Mouse (Mus musculus): ENCODE measurements around the gene Prr30. TPM values are rescaled to one million over a fixed set of nuclear protein-coding genes. Genes with fewer than 3 reads are reported as not detected.

Gene Prr30
- polyA plus RNA-seq, 1 experiment: not detected

DNA sequence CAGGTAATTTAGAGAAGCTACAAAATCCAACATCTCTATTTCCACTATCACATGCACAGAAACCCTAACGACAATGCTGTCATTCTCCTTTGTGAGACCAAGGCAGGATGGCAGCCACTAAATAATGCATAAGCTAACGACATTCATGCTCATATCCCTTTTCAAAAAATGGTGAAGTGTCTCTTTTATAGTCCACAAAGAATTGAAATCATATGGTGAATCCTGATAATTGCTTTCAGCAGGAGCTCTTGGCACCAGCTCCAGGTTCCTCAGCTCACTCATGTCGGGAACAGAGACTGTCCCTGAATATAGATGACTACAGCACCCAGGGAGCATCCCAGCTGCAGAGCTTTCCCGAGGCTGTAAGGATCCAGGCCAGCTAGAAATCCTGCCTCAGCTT is 28.9 kb upstream of the Prr30 start:
- H3K36me3 ChIP-seq (ENCODE audit: control insufficient read depth, insufficient read depth): no peaks in the 10 kb centered on the region
- TF ChIP-seq E2F4 (IDR thresholded peaks at IDR 0.05; ENCODE audit: insufficient read depth) (no peak), TCF12 (IDR thresholded peaks at IDR 0.05; ENCODE audit: insufficient read depth, poor library complexity, severe bottlenecking) (no peak), SRF (IDR thresholded peaks at IDR 0.05; ENCODE audit: control insufficient read depth, insufficient read length, low read depth) (no peak), POLR2AphosphoS2 (IDR thresholded peaks at IDR 0.05; ENCODE audit: insufficient read length, low read depth) (no peak), MYOD1 (IDR thresholded peaks at IDR 0.05; ENCODE audit: control insufficient read depth in 1 of 3, insufficient read length in 2 of 3, low read depth in 2 of 3) (no peak), TCF3 (IDR thresholded peaks at IDR 0.05; ENCODE audit: insufficient read length, low read depth) (no peak), MAX (IDR thresholded peaks at IDR 0.05; ENCODE audit: low read depth) (no peak), USF1 (IDR thresholded peaks at IDR 0.05; ENCODE audit: low read depth) (no peak), POLR2A (IDR thresholded peaks at IDR 0.05; ENCODE audit: insufficient read length, low read depth) (no peak), MYOG (IDR thresholded peaks at IDR 0.05; ENCODE audit: control insufficient read depth in 1 of 3, insufficient read depth in 1 of 3, insufficient read length in 2 of 3, low read depth in 2 of 3) (no peak)

DNA sequence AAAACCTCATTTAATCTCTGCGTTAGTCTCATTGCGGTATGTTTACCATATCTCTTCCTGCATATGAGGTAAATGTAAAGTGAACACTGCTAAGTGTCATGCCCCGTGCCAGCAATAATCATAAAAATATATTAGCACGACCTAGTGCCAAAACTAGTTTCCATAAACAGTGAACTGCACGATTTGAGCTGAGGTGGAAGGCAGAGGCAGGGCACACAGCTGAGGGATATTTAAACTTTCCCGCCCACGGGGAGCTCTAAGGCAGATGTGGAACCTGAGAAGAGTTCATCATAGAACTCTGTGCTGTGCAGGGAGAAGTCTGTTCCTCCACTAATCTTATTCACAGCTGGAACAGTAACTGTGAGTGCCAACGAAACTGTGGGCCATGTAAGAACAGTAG is 22.2 kb upstream of the Prr30 start:
- Histone ChIP-seq H3K36me3 (ENCODE audit: control insufficient read depth, insufficient read depth) (no peaks in the 10 kb centered on the region), H3K27me3 (ENCODE audit: control insufficient read depth, insufficient read depth, insufficient read length) (no peaks in the 10 kb centered on the region), H3K4me3 (no peak overlapping the region), H3K79me2 (ENCODE audit: control insufficient read depth, insufficient read depth) (no peaks in the 10 kb centered on the region), H3ac (ENCODE audit: control insufficient read depth, insufficient read length) (no peak overlapping the region), H3K4me2 (ENCODE audit: low read depth) (no peak overlapping the region)
- TF ChIP-seq MAX (IDR thresholded peaks at IDR 0.05; ENCODE audit: low read depth) (no peak), TCF12 (IDR thresholded peaks at IDR 0.05; ENCODE audit: insufficient read depth, poor library complexity, severe bottlenecking) (no peak), CEBPB (IDR thresholded peaks at IDR 0.05; ENCODE audit: insufficient read depth, poor library complexity, severe bottlenecking) (no peak), MYOG (IDR thresholded peaks at IDR 0.05; ENCODE audit: control insufficient read depth in 1 of 3, insufficient read depth in 1 of 3, insufficient read length in 2 of 3, low read depth in 2 of 3) (no peak), POLR2AphosphoS2 (IDR thresholded peaks at IDR 0.05; ENCODE audit: insufficient read length, low read depth) (no peak), TCF3 (IDR thresholded peaks at IDR 0.05; ENCODE audit: insufficient read length, low read depth) (no peak), USF1 (IDR thresholded peaks at IDR 0.05; ENCODE audit: low read depth) (no peak), MYOD1 (IDR thresholded peaks at IDR 0.05; ENCODE audit: control insufficient read depth in 1 of 3, insufficient read length in 2 of 3, low read depth in 2 of 3) (no peak), POLR2A (IDR thresholded peaks at IDR 0.05; ENCODE audit: insufficient read length, low read depth) (no peak), E2F4 (IDR thresholded peaks at IDR 0.05; ENCODE audit: insufficient read depth) (no peak), REST (IDR thresholded peaks at IDR 0.05; ENCODE audit: insufficient read depth, insufficient read length) (no peak), SRF (IDR thresholded peaks at IDR 0.05; ENCODE audit: control insufficient read depth, insufficient read length, low read depth) (no peak)

More for the DNA sequence above, 28.9 kb upstream of the Prr30 start:
- H3K79me2 ChIP-seq (ENCODE audit: control insufficient read depth, insufficient read depth): no peaks in the 10 kb centered on the region
- no peak overlapping the region for H3K4me3 ChIP-seq
- no peak overlapping the region for H3ac ChIP-seq (ENCODE audit: control insufficient read depth, insufficient read length)
- no peaks in the 10 kb centered on the region for H3K27me3 ChIP-seq (ENCODE audit: control insufficient read depth, insufficient read depth, insufficient read length)
- no peak overlapping the region for H3K4me2 ChIP-seq (ENCODE audit: low read depth)

DNA sequence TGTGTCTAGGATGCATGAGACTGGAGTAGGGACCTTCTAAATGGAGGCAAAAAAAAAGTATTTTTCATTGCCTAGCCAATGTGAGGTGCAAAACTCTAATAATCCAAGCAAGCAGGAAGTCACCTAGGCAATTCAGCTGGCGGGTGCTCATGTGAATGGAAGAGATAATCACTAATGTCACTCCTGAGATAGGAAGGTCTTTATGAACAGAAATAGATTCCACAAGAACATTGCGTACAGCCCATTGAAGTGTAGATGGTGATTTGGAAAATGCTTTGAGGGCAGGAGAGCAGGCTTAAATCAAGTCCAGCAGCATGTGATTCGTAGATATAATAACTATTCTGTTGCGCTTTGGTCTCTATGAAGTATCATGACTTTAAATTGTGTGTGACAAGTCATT is 27.9 kb downstream of the Prr30 start:
- Histone ChIP-seq H3K4me3 (no peak overlapping the region), H3K27me3 (ENCODE audit: control insufficient read depth, insufficient read depth, insufficient read length) (no peaks in the 10 kb centered on the region), H3K79me2 (ENCODE audit: control insufficient read depth, insufficient read depth) (no peaks in the 10 kb centered on the region), H3K36me3 (ENCODE audit: control insufficient read depth, insufficient read depth) (no peaks in the 10 kb centered on the region), H3K4me2 (ENCODE audit: low read depth) (no peak overlapping the region), H3ac (ENCODE audit: control insufficient read depth, insufficient read length) (no peak overlapping the region)
- no peak for TF ChIP-seq E2F4 (IDR thresholded peaks at IDR 0.05; ENCODE audit: insufficient read depth)
- TF ChIP-seq CEBPB (IDR thresholded peaks at IDR 0.05; ENCODE audit: insufficient read depth, poor library complexity, severe bottlenecking): no peak
- no peak for TF ChIP-seq POLR2AphosphoS2 (IDR thresholded peaks at IDR 0.05; ENCODE audit: insufficient read length, low read depth)
- TF ChIP-seq REST (IDR thresholded peaks at IDR 0.05; ENCODE audit: insufficient read depth, insufficient read length): no peak

Data from myocyte (in vitro differentiated cells).